Mouse (Mus musculus) retina, postnatal 7 days (tissue): ENCODE results near the gene Fancf.

Experiments used
- DNase-seq: peaks from one replicate; pipeline ENCODE4 v3.0.0-alpha.2; 2012; ENCODE audit warnings: low read depth, low spot score

Fancf gene

DNA sequence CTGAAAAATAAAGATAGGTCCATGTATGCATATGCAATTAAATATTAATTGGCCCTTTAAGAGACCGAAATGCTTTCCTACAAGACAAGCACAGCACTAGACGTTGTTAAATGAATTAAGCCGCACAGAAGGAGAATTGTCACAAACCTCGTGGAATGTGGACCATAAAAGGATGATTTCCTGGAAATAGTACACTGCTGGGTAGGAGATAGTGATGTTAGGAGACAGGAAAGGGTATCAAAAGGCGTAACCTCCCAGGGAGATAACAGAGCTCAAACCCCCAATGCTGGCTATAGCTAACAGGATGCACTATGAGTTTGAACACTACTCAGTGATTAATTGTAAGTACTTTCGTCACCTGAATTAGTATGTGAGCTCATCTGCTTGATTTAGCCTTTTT is 11.2 kb downstream of the Fancf start:
- no peak for DNase-seq

- DNase-seq = no peak
Observed at GRCm38 (mm10) chr7:51840515-51840914, 21.6 kb downstream of the Fancf start.

GRCm38 (mm10) chr7:51831917-51832316 is 30.1 kb downstream of the Fancf start:
- peak; percentile 17 for DNase-seq

DNA sequence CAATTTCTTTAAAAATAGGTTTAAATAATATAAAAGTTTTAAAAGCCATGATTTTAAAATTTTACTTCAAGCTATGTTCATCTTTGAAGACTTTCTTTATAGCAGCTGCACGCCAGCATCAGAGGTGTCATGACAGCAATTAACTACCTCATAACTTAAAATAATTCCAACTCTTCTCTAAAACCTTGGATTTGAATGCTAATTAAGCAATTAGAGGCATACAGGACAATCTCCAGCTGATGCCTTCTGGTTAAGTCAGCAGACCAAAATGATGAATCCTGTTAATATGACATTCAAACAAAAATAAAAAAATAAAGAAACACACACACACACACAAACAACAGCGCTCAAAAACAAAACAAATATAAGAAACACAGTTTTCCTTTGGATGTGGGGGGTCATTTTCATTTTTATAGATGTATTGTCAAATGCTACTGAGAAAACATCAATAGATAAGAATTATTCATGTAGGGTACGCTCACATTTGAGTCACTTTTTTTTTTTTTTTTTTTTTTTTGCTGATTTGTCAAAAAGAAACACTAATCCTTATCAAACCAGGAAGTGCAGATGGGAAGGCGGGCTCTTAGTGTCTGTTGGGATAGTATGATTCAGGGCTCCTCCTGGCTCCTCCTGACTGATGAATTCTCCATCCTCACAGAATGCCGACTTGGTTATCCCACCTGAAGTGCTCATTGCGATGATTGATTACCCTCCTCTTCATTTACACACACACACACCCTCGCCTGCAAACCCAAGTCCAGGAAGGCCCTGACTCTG is 38.3 kb downstream of the Fancf start:
- DNase-seq = no peak

DNA sequence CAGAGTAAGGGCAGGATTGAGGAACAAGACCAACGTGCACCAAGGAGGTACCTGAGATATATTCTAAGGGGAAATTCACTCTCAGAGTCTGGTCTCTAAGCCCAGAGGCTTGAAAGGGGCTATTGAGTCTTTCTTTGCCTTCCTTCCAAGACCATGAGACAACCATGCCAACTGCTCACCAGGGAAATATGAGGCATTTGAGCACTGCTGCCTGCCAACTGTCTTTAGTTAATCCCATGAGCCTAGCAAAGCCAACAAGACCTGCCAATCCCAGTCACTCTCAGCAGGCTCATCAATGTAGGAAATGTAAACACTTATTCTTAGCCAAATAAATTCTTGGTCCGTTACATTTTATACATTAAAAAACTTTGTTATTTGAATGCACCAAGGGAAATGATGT is 40.6 kb downstream of the Fancf start:
- no peak for DNase-seq

- DNase-seq = no peak
Observed at GRCm38 (mm10) chr7:51819891-51820290, 42.2 kb downstream of the Fancf start.

DNA sequence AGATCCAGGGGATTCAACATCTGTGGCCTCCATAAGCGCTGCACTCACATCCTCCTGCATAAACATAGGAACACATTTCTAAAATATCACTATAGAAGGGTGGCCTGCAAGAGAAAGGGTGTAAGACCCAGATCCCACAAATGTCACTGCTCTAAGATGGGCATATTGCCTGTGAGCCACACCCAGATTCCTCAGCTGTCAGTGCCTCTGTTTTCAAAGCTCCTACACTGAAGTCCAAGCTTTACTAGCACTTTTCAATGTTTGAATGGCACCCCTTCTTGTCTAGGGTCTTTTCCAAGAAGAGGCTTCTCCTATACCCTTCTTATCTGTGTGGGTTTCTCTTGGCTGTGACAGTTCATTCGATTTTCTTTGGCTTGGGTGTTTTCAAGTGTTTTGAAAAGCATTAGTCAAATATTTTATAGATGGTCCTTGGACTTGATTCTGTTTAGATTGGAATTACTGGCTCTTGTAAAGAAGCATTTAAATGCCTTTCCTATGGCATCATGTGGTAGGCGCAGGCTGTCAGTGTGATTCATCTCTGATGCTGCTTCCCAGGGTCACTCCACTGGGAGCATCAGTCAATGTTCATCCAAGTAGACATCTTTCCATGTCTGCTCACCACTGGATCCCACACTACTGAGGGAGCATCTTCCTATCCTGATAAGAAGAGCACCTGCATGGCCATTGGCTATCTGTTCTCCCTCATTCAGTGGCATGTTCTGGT is 43.7 kb downstream of the Fancf start:
- DNase-seq = no peak

- DNase-seq = no peak
Observed at GRCm38 (mm10) chr7:51816283-51816839, 45.7 kb downstream of the Fancf start.

- peak; percentile 3 for DNase-seq
Observed at GRCm38 (mm10) chr7:51815473-51816282, 46.4 kb downstream of the Fancf start.
